Mouse (Mus musculus) lung, embryonic 16.5 days (tissue): ENCODE measurements at regions not wholly inside any gene's neighbourhood (a gene's known extent, or its start where the extent isn't known, plus 50 kb on each side); places are given as distances from the start of the nearest gene placed in this dataset.

Source experiments
- ATAC-seq: fragments of 200-750 bp; cut with Nextera tagmentation; 2 replicates; pipeline ENCODE4 v1.8.0; 2017; ENCODE audit warnings: low read depth, mild to moderate bottlenecking, moderate library complexity
- H3K27ac ChIP-seq: fragments of 300-500 bp; sonication (generic); 2 replicates; pipeline ENCODE4 v1.5.1; 2014; ENCODE audit warnings: mild to moderate bottlenecking, control low read depth, low read length
- H3K27me3 ChIP-seq: fragments of 300-500 bp; sonication (generic); 2 replicates; pipeline ENCODE4 v1.6.1; 2014; ENCODE audit warnings: low read depth, low read length, mixed read lengths; ENCODE audit not compliant: control insufficient read depth, insufficient read depth
- H3K36me3 ChIP-seq: fragments of 300-500 bp; sonication (generic); 2 replicates; pipeline ENCODE4 v1.6.1; 2014; ENCODE audit warnings: low read length; ENCODE audit not compliant: control insufficient read depth, insufficient read depth
- H3K4me1 ChIP-seq: fragments of 300-500 bp; sonication (generic); replicated peaks from 2 replicates; pipeline ENCODE4 v1.6.1; 2014; ENCODE audit warnings: low read length, mixed read lengths; ENCODE audit not compliant: control insufficient read depth, insufficient read depth
- H3K4me2 ChIP-seq: fragments of 300-500 bp; sonication (generic); 2 replicates; pipeline ENCODE4 v1.6.1; 2014; ENCODE audit warnings: low read depth, low read length, control low read depth
- H3K4me3 ChIP-seq: fragments of 300-500 bp; sonication (generic); 2 replicates; pipeline ENCODE4 v1.5.1; 2014; ENCODE audit warnings: mild to moderate bottlenecking, low read length, control low read depth
- H3K9ac ChIP-seq: fragments of 300-500 bp; sonication (generic); 2 replicates; pipeline ENCODE4 v1.6.1; 2014; ENCODE audit warnings: low read length, control low read depth
- H3K9me3 ChIP-seq: fragments of 300-500 bp; sonication (generic); 2 replicates; pipeline ENCODE4 v1.6.1; 2016; ENCODE audit warnings: low read length; ENCODE audit not compliant: control insufficient read depth
- WGBS: fragments of 180-500 bp; shearing (Covaris S2); extraction: QIAGEN DNeasy Blood & Tissue Kit; methylation state at CpG from one replicate; pipeline ENCODE4 v1.1.7; 2014; 5-methylcytosine and 5-hydroxymethylcytosine counted together

DNA sequence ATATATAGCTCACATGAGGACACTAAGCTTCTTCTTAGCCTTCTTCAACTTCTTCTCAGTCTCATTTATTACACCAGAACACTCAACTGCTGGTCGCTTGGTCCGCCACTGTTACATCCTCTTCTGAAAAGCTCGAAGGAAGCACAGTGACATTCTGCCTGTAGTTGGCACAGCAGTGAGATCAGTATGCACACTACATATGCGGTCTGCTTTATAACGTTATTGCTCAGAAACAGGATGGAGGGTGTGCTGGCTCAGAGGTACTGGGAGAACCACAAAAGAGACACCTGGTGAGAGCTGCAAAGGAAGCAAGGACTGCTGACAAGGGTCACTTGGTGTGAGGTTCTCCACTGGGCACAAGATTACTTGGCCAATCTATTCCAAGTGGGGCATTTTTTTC lies 179.5 kb downstream of the Ets1 start:
- Histone ChIP-seq H3K9ac (no peak overlapping the region), H3K27me3 (no peaks in the 10 kb centered on the region), H3K4me3 (no peak overlapping the region), H3K4me1 (no peaks in the 10 kb centered on the region), H3K4me2 (no peak overlapping the region), H3K36me3 (no peaks in the 10 kb centered on the region), H3K9me3 (no peaks in the 10 kb centered on the region), H3K27ac (no peak overlapping the region)
- WGBS, result 87% methylated on average over 5 of the region's 5 CpGs
- no peak for ATAC-seq

DNA sequence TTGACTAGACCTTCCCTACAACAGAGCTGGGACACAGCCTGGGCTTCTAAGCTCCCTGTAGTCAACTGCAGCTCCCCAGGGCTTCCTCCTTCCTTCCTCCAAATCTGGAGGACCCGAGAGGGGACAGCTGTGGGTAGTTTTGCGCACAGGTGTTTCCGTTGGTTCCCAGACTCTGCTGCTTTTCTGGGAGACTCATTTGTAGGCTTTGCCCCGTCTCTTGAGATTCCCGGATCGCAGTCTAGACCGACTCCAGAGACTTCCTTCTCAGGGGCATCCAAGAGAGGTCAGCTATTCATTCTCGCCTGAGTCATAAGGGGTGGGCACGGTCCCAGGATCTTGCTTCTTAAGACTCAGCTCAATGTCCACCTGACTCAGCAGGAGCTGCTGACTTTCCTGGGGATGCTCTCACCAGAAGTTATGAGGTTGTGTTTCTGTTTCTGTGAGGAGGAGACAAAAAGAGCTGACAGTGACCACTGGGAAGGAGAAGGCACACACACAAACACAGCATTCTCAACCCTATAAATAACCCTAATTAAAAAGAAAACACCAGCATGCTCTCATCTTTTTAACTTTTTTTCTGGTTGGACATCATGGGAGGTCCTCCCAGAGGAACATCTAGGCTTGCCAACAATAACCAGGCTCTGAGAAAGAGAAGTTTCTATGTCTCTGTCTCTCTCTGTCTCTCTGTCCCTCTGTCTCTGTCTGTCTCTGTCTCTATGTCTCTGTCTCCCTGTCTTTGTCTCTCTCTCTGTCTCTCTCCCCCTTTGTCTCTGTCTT lies 180.8 kb downstream of the Ets1 start:
- H3K4me3 ChIP-seq, result no peak overlapping the region
- H3K27me3 ChIP-seq, result no peaks in the 10 kb centered on the region
- H3K4me2 ChIP-seq, result no peak overlapping the region
- 67% methylated on average over 9 of the region's 9 CpGs for WGBS
- ATAC-seq, result no peak
- no peaks in the 10 kb centered on the region for H3K4me1 ChIP-seq
- no peaks in the 10 kb centered on the region for H3K9me3 ChIP-seq
- no peaks in the 10 kb centered on the region for H3K36me3 ChIP-seq
- no peak overlapping the region for H3K27ac ChIP-seq
- H3K9ac ChIP-seq, result no peak overlapping the region

DNA sequence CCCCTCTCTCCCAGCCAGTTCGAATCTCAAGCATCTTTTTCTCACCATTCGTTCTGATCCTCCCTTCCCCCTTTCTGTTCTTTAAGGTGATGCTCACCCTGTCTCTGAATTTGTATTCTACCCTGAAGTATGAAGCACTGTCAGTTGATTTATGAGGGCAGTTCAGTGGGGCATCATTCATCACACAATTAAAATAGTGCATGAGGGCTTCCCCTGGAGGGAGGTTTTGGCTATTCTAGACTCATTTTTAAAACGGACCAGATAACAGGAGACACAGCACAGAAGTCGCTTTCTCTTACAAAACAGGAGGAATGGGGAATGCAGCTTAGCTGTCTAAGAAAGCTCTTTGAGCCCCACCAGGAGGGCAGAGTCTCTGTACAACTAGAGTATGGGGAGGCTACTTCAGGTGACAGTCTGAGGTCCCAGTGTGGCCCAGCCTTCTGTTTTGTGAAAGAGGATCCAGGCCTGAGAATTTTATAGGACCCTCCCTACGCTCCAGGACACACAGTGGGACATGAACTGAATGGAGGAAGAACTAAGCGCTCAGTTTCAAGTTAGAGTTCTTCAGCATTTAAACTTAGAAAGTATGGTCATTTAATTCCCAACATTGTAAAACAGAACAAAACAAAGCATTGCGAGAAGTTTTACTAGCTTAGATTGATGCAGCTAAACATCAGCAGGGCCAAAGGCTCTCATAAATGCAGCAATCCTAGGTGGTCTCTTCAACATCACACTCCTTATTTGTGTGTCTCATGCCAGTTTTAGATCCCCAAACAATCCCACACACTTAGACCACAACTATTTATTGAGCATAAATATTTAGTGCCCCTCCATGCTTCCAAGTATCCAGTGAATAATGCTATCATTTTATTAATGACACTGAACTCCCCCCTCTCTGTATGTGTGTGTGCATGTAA lies 181.7 kb downstream of the Ets1 start:
- ATAC-seq, result no peak
- Histone ChIP-seq H3K4me1 (no peaks in the 10 kb centered on the region), H3K27ac (no peak overlapping the region), H3K4me3 (no peak overlapping the region), H3K9ac (no peak overlapping the region), H3K27me3 (no peaks in the 10 kb centered on the region), H3K36me3 (no peaks in the 10 kb centered on the region), H3K9me3 (no peaks in the 10 kb centered on the region), H3K4me2 (no peak overlapping the region)
- WGBS, result 63% methylated on average over 7 of the region's 7 CpGs

DNA sequence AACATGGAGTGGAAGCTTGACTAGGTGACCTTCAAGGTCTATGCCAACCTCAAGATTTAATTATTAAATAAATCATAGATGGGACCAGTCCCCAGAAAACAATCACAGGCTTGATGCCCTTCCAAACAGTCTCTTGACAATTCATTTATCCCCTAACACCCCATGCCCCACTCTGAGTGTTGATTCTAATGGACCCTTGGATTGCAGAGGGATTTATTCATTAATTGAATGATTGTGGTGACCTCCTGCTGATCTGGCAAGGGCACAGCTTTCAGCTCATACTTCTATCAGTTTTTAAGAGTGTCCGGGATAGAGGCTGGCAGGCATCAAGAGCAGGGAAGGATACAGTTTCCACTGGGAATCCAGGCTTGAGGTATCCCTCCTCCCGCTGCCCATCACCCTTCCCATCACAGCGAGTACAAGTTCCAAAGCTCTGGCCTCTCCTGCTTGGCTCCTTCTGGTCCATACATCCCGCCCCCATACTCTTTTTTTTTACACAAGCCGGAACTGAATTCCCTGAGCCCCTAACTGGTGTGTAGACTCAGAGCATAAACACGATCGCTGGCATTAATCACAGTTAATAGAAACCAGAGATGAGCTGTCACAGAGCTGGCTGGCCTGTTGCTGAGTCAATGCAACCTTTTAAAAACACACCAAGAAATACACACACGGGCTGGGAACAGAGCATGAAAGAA lies 187.6 kb downstream of the Ets1 start:
- no peaks in the 10 kb centered on the region for H3K36me3 ChIP-seq
- H3K27ac ChIP-seq, result no peak overlapping the region
- H3K9ac ChIP-seq, result no peak overlapping the region
- 35% methylated on average over 8 of the region's 8 CpGs for WGBS
- no peak overlapping the region; the same call in 1 of the 2 replicates for H3K4me2 ChIP-seq
- peak; percentile 88 for ATAC-seq
- no peaks in the 10 kb centered on the region for H3K9me3 ChIP-seq
- H3K4me3 ChIP-seq, result no peak overlapping the region
- H3K27me3 ChIP-seq, result no peaks in the 10 kb centered on the region
- peaks cover 9% of the 10 kb centered on the region for H3K4me1 ChIP-seq

DNA sequence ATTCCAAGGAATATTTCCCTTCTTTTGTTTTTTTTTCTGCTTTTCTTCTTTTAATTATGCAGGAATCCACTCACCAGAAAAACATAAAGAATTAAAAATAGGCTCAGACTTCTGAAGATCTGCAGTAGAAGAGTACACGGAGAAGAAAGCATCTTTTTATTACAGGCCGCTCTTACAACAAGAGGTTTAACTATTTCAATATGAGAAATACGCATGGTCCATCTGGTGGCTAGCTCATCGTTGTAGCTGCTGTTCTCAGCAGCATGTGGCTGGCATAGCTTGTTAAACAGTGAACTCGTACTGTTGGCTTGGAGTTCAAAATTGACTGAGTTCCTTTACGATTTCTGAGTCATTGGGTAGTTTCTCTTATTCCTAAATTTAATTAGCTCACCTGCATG lies 188.1 kb downstream of the Ets1 start:
- no peak overlapping the region for H3K4me3 ChIP-seq
- H3K36me3 ChIP-seq, result no peaks in the 10 kb centered on the region
- peak overlapping the region; percentile 59; the same call in 1 of the 2 replicates for H3K27ac ChIP-seq
- no peak overlapping the region for H3K9ac ChIP-seq
- no peak overlapping the region for H3K4me2 ChIP-seq
- no peak for ATAC-seq
- H3K4me1 ChIP-seq, result peaks cover 9% of the 10 kb centered on the region
- no peaks in the 10 kb centered on the region for H3K27me3 ChIP-seq
- no peaks in the 10 kb centered on the region for H3K9me3 ChIP-seq
- 50% methylated on average over 6 of the region's 6 CpGs for WGBS

DNA sequence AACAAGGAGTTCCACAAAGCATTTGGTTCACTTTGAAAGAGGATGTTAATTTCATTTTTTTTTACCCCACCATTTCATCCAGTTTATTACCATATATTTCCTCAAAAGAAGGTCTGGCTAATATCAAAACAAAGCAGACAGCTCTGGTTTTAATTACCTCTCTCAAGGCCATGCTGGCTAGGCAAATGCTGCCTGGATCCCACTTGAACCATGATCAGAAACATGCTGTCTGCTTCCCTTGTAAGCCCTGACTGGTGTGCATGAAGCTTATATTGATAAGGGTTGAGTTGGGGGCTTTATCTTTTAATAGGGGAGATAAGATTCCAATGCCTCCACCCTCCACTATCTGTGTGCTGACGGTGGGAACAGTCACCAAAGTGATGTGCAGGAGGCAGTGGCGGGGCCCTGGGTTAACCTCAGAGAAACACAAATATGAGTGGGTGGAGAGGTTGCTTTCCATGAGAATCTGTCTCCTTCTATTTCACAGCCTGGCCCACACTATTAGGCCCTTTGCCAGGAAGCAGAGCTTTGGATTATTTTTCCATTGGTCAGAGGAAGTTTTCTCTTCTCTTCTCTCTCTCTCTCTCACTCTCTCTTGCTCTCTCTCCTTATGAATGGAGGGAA lies 194.4 kb downstream of the Ets1 start:
- no peak overlapping the region for H3K4me3 ChIP-seq
- no peak overlapping the region for H3K4me2 ChIP-seq
- H3K9me3 ChIP-seq, result no peaks in the 10 kb centered on the region
- no peak overlapping the region for H3K27ac ChIP-seq
- H3K9ac ChIP-seq, result no peak overlapping the region
- WGBS, result 29% methylated on average over 2 of the region's 2 CpGs
- no peaks in the 10 kb centered on the region for H3K27me3 ChIP-seq
- peaks cover 4% of the 10 kb centered on the region; the same call in 1 of the 2 replicates for H3K4me1 ChIP-seq
- H3K36me3 ChIP-seq, result no peaks in the 10 kb centered on the region
- ATAC-seq, result no peak; the same call in 1 of the 2 replicates

DNA sequence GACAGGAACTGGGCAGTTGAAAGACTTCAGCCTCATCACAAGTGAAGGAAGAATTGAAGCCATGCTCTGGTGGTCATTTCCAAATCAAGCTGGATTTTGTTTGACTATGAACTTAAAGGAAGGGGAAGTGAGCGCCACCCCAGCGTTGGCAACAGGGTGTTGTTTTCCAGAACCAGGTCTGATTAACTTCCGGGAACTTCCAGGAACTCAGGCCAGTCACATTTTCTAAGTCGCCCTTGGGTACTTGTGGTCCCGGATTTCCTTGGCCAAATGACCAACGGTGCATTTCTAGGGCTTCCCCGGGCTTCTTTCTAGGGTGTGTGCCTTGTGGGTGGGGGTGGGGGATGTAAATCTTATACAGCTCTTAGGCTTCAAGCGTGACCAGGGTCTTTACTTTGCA lies 197.4 kb downstream of the Ets1 start:
- Histone ChIP-seq H3K36me3 (no peaks in the 10 kb centered on the region), H3K27ac (no peak overlapping the region), H3K9me3 (no peaks in the 10 kb centered on the region), H3K27me3 (no peaks in the 10 kb centered on the region), H3K4me2 (no peak overlapping the region), H3K4me1 (peaks cover 7% of the 10 kb centered on the region; the same call in 1 of the 2 replicates), H3K9ac (no peak overlapping the region), H3K4me3 (no peak overlapping the region)
- 87% methylated on average over 8 of the region's 8 CpGs for WGBS
- ATAC-seq, result no peak

DNA sequence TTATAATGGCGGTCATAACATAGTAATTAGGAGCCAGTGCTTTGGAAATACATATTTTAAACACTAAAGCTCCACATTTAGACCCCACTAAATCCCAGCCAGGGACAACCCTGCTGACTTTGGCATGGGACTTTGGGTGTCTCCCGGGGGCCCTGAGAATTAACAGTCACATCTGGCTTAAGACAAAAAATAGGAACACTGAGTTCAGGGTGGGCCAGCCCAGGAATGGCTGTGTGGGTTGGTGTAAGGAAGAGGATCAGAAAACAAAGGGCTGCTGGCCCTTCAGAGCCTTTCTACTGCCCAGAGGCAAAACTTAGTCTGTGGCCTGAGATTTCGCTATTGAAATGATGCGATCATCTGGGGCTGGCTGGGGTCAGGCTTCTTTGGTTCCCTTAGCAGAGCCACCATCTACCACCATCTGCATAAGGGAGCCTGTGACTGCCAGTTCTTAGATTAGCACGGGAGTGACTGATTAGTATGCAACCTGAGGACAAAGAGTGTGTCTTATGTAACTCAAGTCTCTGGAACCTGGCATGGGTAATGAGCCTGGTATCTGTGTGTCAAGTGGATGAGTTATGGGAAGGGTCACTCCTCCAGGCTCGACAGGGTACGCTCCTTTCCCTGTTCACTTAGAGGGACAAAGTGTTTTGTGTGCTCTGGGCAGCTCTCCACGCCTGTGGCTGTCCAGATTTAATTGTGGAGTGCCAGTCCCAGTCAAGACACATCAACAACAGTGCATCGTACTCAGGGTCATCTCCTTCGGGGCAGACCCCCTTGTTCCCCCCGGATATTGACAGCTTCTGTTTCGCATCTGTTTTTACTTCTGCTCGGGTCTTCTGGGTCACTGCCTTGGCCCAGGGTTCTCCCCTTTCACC lies 199.0 kb downstream of the Ets1 start:
- no peaks in the 10 kb centered on the region for H3K27me3 ChIP-seq
- WGBS, result 45% methylated on average over 13 of the region's 13 CpGs
- H3K36me3 ChIP-seq, result no peaks in the 10 kb centered on the region
- no peak overlapping the region for H3K4me2 ChIP-seq
- no peak; the same call in 1 of the 2 replicates for ATAC-seq
- no peak overlapping the region for H3K27ac ChIP-seq
- peaks cover 7% of the 10 kb centered on the region; the same call in 1 of the 2 replicates for H3K4me1 ChIP-seq
- no peak overlapping the region for H3K9ac ChIP-seq
- H3K4me3 ChIP-seq, result no peak overlapping the region
- no peaks in the 10 kb centered on the region for H3K9me3 ChIP-seq
